Mouse (Mus musculus): ENCODE measurements at regions not wholly inside any gene's neighbourhood (a gene's known extent, or its start where the extent isn't known, plus 50 kb on each side); places are given as distances from the start of the nearest gene placed in this dataset.

- Histone ChIP-seq H3K9me3 (no peaks in the 10 kb centered on the region), H3K9ac (no peak overlapping the region), H3K36me3 (no peaks in the 10 kb centered on the region), H3K4me3 (no peak overlapping the region), H3K27ac (replicated peaks) (peak overlapping the region; percentile 83), H3K27me3 (no peaks in the 10 kb centered on the region), H3K4me1 (replicated peaks) (peaks cover 27% of the 10 kb centered on the region), H3K4me2 (peak overlapping the region; percentile 13; the same call in 1 of the 2 replicates)
- WGBS, result 5% methylated on average over 5 of the region's 5 CpGs
- ATAC-seq (ENCODE audit: low read depth), result peak; percentile 60; the same call in 1 of the 2 replicates
These were observed 203.8 kb upstream of the Ubash3b start for GRCm38 (mm10) chr9:41365251-41365650.

GRCm38 (mm10) chr9:41364442-41365250 is 203.1 kb upstream of the Ubash3b start:
- whole genome bisulfite sequencing, result 14% methylated on average over 6 of the region's 6 CpGs
- Histone ChIP-seq H3K36me3 (no peaks in the 10 kb centered on the region), H3K4me1 (replicated peaks) (peaks cover 27% of the 10 kb centered on the region), H3K4me2 (peak overlapping the region; percentile 13; the same call in 1 of the 2 replicates), H3K4me3 (no peak overlapping the region), H3K27ac (replicated peaks) (peak overlapping the region; percentile 83), H3K27me3 (no peaks in the 10 kb centered on the region), H3K9ac (no peak overlapping the region), H3K9me3 (no peaks in the 10 kb centered on the region)
- ATAC-seq (ENCODE audit: low read depth), result no peak

- Histone ChIP-seq H3K4me3 (no peak overlapping the region), H3K4me2 (no peak overlapping the region), H3K9me3 (no peaks in the 10 kb centered on the region), H3K9ac (no peak overlapping the region), H3K27me3 (no peaks in the 10 kb centered on the region), H3K4me1 (replicated peaks) (peaks cover 22% of the 10 kb centered on the region), H3K36me3 (no peaks in the 10 kb centered on the region), H3K27ac (replicated peaks) (0 out of 2 replicates have a peak overlapping the region, but pooled peaks have one; percentile 20)
- no peak for ATAC-seq (ENCODE audit: low read depth)
- WGBS, result 72% methylated on average over 5 of the region's 5 CpGs
These were observed 198.9 kb upstream of the Ubash3b start for GRCm38 (mm10) chr9:41360356-41360755.

- peaks cover 12% of the 10 kb centered on the region for H3K4me1 ChIP-seq (replicated peaks)
- H3K9me3 ChIP-seq, result no peaks in the 10 kb centered on the region
- no peaks in the 10 kb centered on the region for H3K36me3 ChIP-seq
- ATAC-seq (ENCODE audit: low read depth), result no peak
- no peak overlapping the region for H3K9ac ChIP-seq
- WGBS, result 94% methylated on average over 3 of the region's 3 CpGs
- H3K27me3 ChIP-seq, result no peaks in the 10 kb centered on the region
- H3K27ac ChIP-seq (replicated peaks), result peak overlapping the region; percentile 28; the same call in 1 of the 2 replicates
- no peak overlapping the region for H3K4me2 ChIP-seq
- no peak overlapping the region for H3K4me3 ChIP-seq
These were observed 197.8 kb upstream of the Ubash3b start for GRCm38 (mm10) chr9:41359286-41359685.

GRCm38 (mm10) chr9:41345338-41345737 is 183.8 kb upstream of the Ubash3b start:
- Histone ChIP-seq H3K27ac (replicated peaks) (no peak overlapping the region), H3K4me2 (no peak overlapping the region), H3K4me3 (no peak overlapping the region), H3K36me3 (no peaks in the 10 kb centered on the region), H3K27me3 (no peaks in the 10 kb centered on the region), H3K9me3 (no peaks in the 10 kb centered on the region), H3K9ac (no peak overlapping the region), H3K4me1 (replicated peaks) (no peaks in the 10 kb centered on the region)
- 62% methylated on average over 2 of the region's 2 CpGs for WGBS
- ATAC-seq (ENCODE audit: low read depth), result no peak

GRCm38 (mm10) chr9:41337375-41337774 is 175.9 kb upstream of the Ubash3b start:
- 83% methylated on average over 2 of the region's 2 CpGs for WGBS

GRCm38 (mm10) chr9:41336801-41337200 is 175.3 kb upstream of the Ubash3b start:
- Histone ChIP-seq H3K4me3 (no peak overlapping the region), H3K4me1 (replicated peaks) (peaks cover 27% of the 10 kb centered on the region), H3K9me3 (no peaks in the 10 kb centered on the region), H3K9ac (no peak overlapping the region), H3K36me3 (no peaks in the 10 kb centered on the region), H3K27ac (replicated peaks) (no peak overlapping the region; the same call in 1 of the 2 replicates), H3K27me3 (no peaks in the 10 kb centered on the region), H3K4me2 (no peak overlapping the region)
- 91% methylated on average over 6 of the region's 6 CpGs for WGBS
- no peak for ATAC-seq (ENCODE audit: low read depth)

More at GRCm38 (mm10) chr9:41337375-41337774, 175.9 kb upstream of the Ubash3b start:
- no peaks in the 10 kb centered on the region for H3K9me3 ChIP-seq
- no peaks in the 10 kb centered on the region for H3K27me3 ChIP-seq
- no peak overlapping the region for H3K9ac ChIP-seq
- peaks cover 27% of the 10 kb centered on the region for H3K4me1 ChIP-seq (replicated peaks)
- no peak overlapping the region for H3K4me2 ChIP-seq
- no peak for ATAC-seq (ENCODE audit: low read depth)
- no peak overlapping the region for H3K4me3 ChIP-seq
- H3K36me3 ChIP-seq, result no peaks in the 10 kb centered on the region
- no peak overlapping the region for H3K27ac ChIP-seq (replicated peaks)

- Histone ChIP-seq H3K4me2 (peak overlapping the region; percentile 29), H3K4me3 (no peak overlapping the region), H3K9ac (peak overlapping the region; percentile 56), H3K27ac (replicated peaks) (peak overlapping the region; percentile 79), H3K9me3 (no peaks in the 10 kb centered on the region), H3K27me3 (no peaks in the 10 kb centered on the region), H3K36me3 (no peaks in the 10 kb centered on the region), H3K4me1 (replicated peaks) (peaks cover 29% of the 10 kb centered on the region)
- 11% methylated on average over 10 of the region's 10 CpGs for WGBS
- peak; percentile 63 for ATAC-seq (ENCODE audit: low read depth)
These were observed 173.2 kb upstream of the Ubash3b start for GRCm38 (mm10) chr9:41334462-41335241.

GRCm38 (mm10) chr9:41333526-41333925 is 172.0 kb upstream of the Ubash3b start:
- no peak for ATAC-seq (ENCODE audit: low read depth)
- no peak overlapping the region for H3K4me2 ChIP-seq
- H3K27me3 ChIP-seq, result no peaks in the 10 kb centered on the region
- H3K4me3 ChIP-seq, result no peak overlapping the region
- no peak overlapping the region for H3K9ac ChIP-seq
- no peak overlapping the region for H3K27ac ChIP-seq (replicated peaks)
- peaks cover 40% of the 10 kb centered on the region for H3K4me1 ChIP-seq (replicated peaks)
- 98% methylated on average over 1 of the region's 1 CpGs for WGBS
- H3K36me3 ChIP-seq, result no peaks in the 10 kb centered on the region
- H3K9me3 ChIP-seq, result no peaks in the 10 kb centered on the region

- no peak for ATAC-seq (ENCODE audit: low read depth)
- H3K4me2 ChIP-seq, result peak overlapping the region; percentile 54
- H3K9ac ChIP-seq, result peak overlapping the region; percentile 65
- H3K9me3 ChIP-seq, result no peaks in the 10 kb centered on the region
- peaks cover 47% of the 10 kb centered on the region for H3K4me1 ChIP-seq (replicated peaks)
- peak overlapping the region; percentile 86 for H3K27ac ChIP-seq (replicated peaks)
- H3K36me3 ChIP-seq, result no peaks in the 10 kb centered on the region
- peak overlapping the region; percentile 34 for H3K4me3 ChIP-seq
- WGBS, result 93% methylated on average over 1 of the region's 1 CpGs
- H3K27me3 ChIP-seq, result no peaks in the 10 kb centered on the region
These were observed 167.5 kb upstream of the Ubash3b start for GRCm38 (mm10) chr9:41328959-41329358.

GRCm38 (mm10) chr9:41328480-41328879 is 167.0 kb upstream of the Ubash3b start:
- Histone ChIP-seq H3K9me3 (no peaks in the 10 kb centered on the region), H3K4me1 (replicated peaks) (peaks cover 47% of the 10 kb centered on the region), H3K4me3 (peak overlapping the region; percentile 34), H3K36me3 (no peaks in the 10 kb centered on the region), H3K27ac (replicated peaks) (peak overlapping the region; percentile 86), H3K27me3 (no peaks in the 10 kb centered on the region), H3K4me2 (peak overlapping the region; percentile 54), H3K9ac (peak overlapping the region; percentile 65)
- no peak for ATAC-seq (ENCODE audit: low read depth)
- 6% methylated on average over 5 of the region's 5 CpGs for WGBS

- no peaks in the 10 kb centered on the region for H3K9me3 ChIP-seq
- peaks cover 47% of the 10 kb centered on the region for H3K4me1 ChIP-seq (replicated peaks)
- no peaks in the 10 kb centered on the region for H3K36me3 ChIP-seq
- WGBS, result 4% methylated on average over 1 of the region's 1 CpGs
- peak overlapping the region; percentile 34 for H3K4me3 ChIP-seq
- ATAC-seq (ENCODE audit: low read depth), result no peak
- peak overlapping the region; percentile 54 for H3K4me2 ChIP-seq
- peak overlapping the region; percentile 86 for H3K27ac ChIP-seq (replicated peaks)
- H3K27me3 ChIP-seq, result no peaks in the 10 kb centered on the region
- peak overlapping the region; percentile 65 for H3K9ac ChIP-seq
These were observed 166.6 kb upstream of the Ubash3b start for GRCm38 (mm10) chr9:41328056-41328455.

Measured in neural tube, embryonic 13.5 days (tissue).